Mouse (Mus musculus): Measurements from ENCODE around the gene Map2k1. TPM values are rescaled to one million over a fixed set of nuclear protein-coding genes. Genes with fewer than 3 reads are reported as not detected.
"Not testable (repeated sequence)": the region's sequence is repeated elsewhere in the genome, so short reads cannot be mapped to it uniquely, and the experiment has no call there.

The Map2k1 gene
- polyA plus RNA-seq, 1 experiment from 2014 or later: 52.0 TPM

- not testable (repeated sequence) for H3K4me1 ChIP-seq (replicated peaks); H3K27ac ChIP-seq; H3K4me2 ChIP-seq; H3K36me3 ChIP-seq; H3K9me3 ChIP-seq; H3K9ac ChIP-seq; ATAC-seq (ENCODE audit: low FRiP score); H3K27me3 ChIP-seq; H3K4me3 ChIP-seq
- WGBS: 95% methylated on average over 8 of the region's 8 CpGs
These were observed 15.4 kb upstream of the Map2k1 start for GRCm38 (mm10) chr9:64268836-64269235.

DNA sequence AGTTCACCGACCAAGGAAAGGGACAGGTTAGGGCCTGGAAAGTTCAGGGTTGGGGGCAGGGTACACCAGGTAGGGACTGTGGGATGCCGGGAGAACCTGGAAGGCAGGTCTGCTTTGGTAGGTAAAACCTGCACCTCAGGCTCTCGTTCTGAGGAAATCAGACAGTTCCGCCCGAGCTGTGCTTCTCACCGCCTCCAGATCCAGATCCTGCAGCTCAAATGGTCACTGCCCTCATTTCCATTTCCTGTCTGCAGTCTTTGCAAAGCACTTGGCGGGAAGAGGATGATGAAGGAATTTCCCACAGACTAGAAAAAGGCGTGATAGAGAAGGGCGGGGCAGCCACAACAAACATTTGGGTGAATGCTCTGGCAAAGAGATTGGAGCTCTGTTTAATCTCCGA is 14.8 kb upstream of the Map2k1 start:
- Histone ChIP-seq H3K4me3 (no peak overlapping the region), H3K4me2 (no peak overlapping the region), H3K27me3 (no peaks in the 10 kb centered on the region), H3K36me3 (no peaks in the 10 kb centered on the region), H3K9ac (no peak overlapping the region), H3K4me1 (replicated peaks) (no peaks in the 10 kb centered on the region), H3K9me3 (no peaks in the 10 kb centered on the region), H3K27ac (no peak overlapping the region)
- WGBS: 92% methylated on average over 10 of the region's 10 CpGs
- no peak for ATAC-seq (ENCODE audit: low FRiP score)

- H3K4me2 ChIP-seq: no peak overlapping the region
- no peaks in the 10 kb centered on the region for H3K9me3 ChIP-seq
- no peaks in the 10 kb centered on the region for H3K36me3 ChIP-seq
- H3K9ac ChIP-seq: no peak overlapping the region
- no peak overlapping the region for H3K27ac ChIP-seq
- WGBS: 93% methylated on average over 1 of the region's 1 CpGs
- ATAC-seq (ENCODE audit: low FRiP score): no peak
- H3K27me3 ChIP-seq: no peaks in the 10 kb centered on the region
- H3K4me1 ChIP-seq (replicated peaks): no peaks in the 10 kb centered on the region
- no peak overlapping the region for H3K4me3 ChIP-seq
These were observed 13.8 kb upstream of the Map2k1 start for GRCm38 (mm10) chr9:64267231-64267630.

DNA sequence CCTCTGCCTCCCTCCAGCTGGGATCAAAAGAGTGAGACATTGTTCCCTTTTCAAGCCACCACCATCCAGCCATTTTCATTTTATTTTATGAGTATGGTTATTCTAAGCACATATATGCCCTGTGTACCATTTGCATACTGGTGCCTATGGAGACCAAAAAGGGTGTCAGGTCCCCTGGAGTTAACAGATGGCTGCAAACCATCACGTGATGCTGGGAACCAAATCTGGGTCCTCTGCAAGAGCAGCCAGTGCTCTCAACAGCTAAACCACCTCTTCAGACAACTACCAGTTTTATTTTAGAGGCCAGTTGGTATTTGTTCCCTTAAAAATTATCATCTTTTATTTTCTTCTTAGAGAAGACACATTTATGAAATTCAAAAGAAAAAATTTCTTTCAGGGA is 11.4 kb upstream of the Map2k1 start:
- no peak overlapping the region for H3K4me3 ChIP-seq
- H3K27me3 ChIP-seq: no peaks in the 10 kb centered on the region
- H3K4me1 ChIP-seq (replicated peaks): no peaks in the 10 kb centered on the region
- 61% methylated on average over 1 of the region's 1 CpGs for WGBS
- H3K36me3 ChIP-seq: no peaks in the 10 kb centered on the region
- H3K9me3 ChIP-seq: no peaks in the 10 kb centered on the region
- no peak overlapping the region for H3K27ac ChIP-seq
- no peak for ATAC-seq (ENCODE audit: low FRiP score)
- no peak overlapping the region for H3K9ac ChIP-seq
- H3K4me2 ChIP-seq: no peak overlapping the region

GRCm38 (mm10) chr9:64261023-64261422 is 7.6 kb upstream of the Map2k1 start:
- no peak for ATAC-seq (ENCODE audit: low FRiP score)
- no peaks in the 10 kb centered on the region for H3K4me1 ChIP-seq (replicated peaks)
- no peak overlapping the region for H3K4me2 ChIP-seq
- 92% methylated on average over 4 of the region's 4 CpGs for WGBS
- no peak overlapping the region for H3K27ac ChIP-seq
- H3K9ac ChIP-seq: no peak overlapping the region
- no peak overlapping the region for H3K4me3 ChIP-seq
- H3K36me3 ChIP-seq: no peaks in the 10 kb centered on the region
- no peaks in the 10 kb centered on the region for H3K27me3 ChIP-seq
- no peaks in the 10 kb centered on the region for H3K9me3 ChIP-seq

- Histone ChIP-seq H3K27ac (no peak overlapping the region), H3K4me3 (no peak overlapping the region), H3K9ac (no peak overlapping the region), H3K4me2 (no peak overlapping the region), H3K4me1 (replicated peaks) (no peaks in the 10 kb centered on the region), H3K36me3 (no peaks in the 10 kb centered on the region), H3K27me3 (no peaks in the 10 kb centered on the region), H3K9me3 (no peaks in the 10 kb centered on the region)
- WGBS: 87% methylated on average over 5 of the region's 5 CpGs
- ATAC-seq (ENCODE audit: low FRiP score): no peak
These were observed 6.5 kb upstream of the Map2k1 start for GRCm38 (mm10) chr9:64259906-64260305.

DNA sequence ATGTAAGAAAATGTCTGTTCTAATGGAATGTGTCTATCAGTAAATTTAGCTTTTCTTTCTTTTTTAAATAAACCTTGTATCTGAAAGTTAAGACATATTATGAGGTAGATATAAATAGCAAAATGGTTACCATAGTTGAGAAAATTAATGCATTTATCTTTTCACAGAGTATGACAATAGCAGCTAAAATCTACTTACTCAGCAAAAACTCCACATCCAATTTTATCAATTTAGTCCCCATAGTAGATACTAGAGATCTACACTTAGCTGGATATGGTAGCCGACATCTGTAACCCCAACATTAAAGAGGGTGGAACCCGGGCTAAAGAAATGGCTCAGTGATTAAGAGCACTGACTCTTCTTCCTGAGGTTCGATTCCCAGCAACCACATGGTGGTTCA is 2.8 kb upstream of the Map2k1 start:
- Histone ChIP-seq H3K4me1 (replicated peaks) (peaks cover 16% of the 10 kb centered on the region), H3K36me3 (no peaks in the 10 kb centered on the region), H3K9ac (no peak overlapping the region), H3K9me3 (no peaks in the 10 kb centered on the region), H3K27me3 (no peaks in the 10 kb centered on the region), H3K4me2 (no peak overlapping the region), H3K27ac (no peak overlapping the region), H3K4me3 (no peak overlapping the region)
- 94% methylated on average over 3 of the region's 3 CpGs for WGBS
- ATAC-seq (ENCODE audit: low FRiP score): no peak

DNA sequence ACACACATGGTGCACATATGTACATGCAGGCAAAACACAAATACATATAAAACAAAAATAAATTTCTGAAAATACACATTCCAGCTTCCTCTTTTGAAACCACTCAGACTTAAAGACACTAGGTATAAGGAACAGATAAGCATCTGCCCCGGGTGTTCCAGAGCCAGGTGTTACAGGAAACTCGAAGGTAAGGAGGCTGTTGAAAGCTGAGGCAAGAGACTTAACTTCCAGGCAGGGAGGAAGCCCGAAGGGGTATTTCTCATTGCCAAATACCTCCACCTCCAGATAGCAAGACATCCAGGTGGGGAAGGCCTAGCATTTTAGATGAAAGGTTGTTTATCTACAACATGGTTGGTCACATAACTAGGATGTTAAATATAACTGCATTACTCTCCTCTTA is 2.0 kb upstream of the Map2k1 start:
- H3K36me3 ChIP-seq: no peaks in the 10 kb centered on the region
- peaks cover 23% of the 10 kb centered on the region for H3K4me1 ChIP-seq (replicated peaks)
- no peak for ATAC-seq (ENCODE audit: low FRiP score)
- no peaks in the 10 kb centered on the region for H3K9me3 ChIP-seq
- no peak overlapping the region for H3K4me3 ChIP-seq
- WGBS: 91% methylated on average over 3 of the region's 3 CpGs
- no peak overlapping the region for H3K27ac ChIP-seq
- no peaks in the 10 kb centered on the region for H3K27me3 ChIP-seq
- no peak overlapping the region for H3K4me2 ChIP-seq
- no peak overlapping the region for H3K9ac ChIP-seq

- Histone ChIP-seq H3K9ac (peak overlapping the region; percentile 90), H3K4me3 (peak overlapping the region; percentile 92), H3K36me3 (peaks cover 3% of the 10 kb centered on the region), H3K4me2 (peak overlapping the region; percentile 88), H3K27me3 (no peaks in the 10 kb centered on the region), H3K27ac (peak overlapping the region; percentile 91), H3K4me1 (replicated peaks) (peaks cover 27% of the 10 kb centered on the region), H3K9me3 (no peaks in the 10 kb centered on the region)
- no peak for ATAC-seq (ENCODE audit: low FRiP score)
- WGBS: under 1% methylated on average over 16 of the region's 16 CpGs
These were observed 825 bp downstream of the Map2k1 start for GRCm38 (mm10) chr9:64252591-64253020.

GRCm38 (mm10) chr9:64250111-64250730 is 3.2 kb downstream of the Map2k1 start:
- peaks cover 27% of the 10 kb centered on the region for H3K4me1 ChIP-seq (replicated peaks)

GRCm38 (mm10) chr9:64249371-64249770 is 4.1 kb downstream of the Map2k1 start:
- H3K4me2 ChIP-seq: no peak overlapping the region
- 89% methylated on average over 1 of the region's 1 CpGs for WGBS
- H3K27me3 ChIP-seq: no peaks in the 10 kb centered on the region
- no peaks in the 10 kb centered on the region for H3K9me3 ChIP-seq
- ATAC-seq (ENCODE audit: low FRiP score): no peak
- no peak overlapping the region for H3K4me3 ChIP-seq
- no peak overlapping the region for H3K27ac ChIP-seq
- no peak overlapping the region for H3K9ac ChIP-seq
- H3K4me1 ChIP-seq (replicated peaks): peaks cover 27% of the 10 kb centered on the region
- peaks cover 3% of the 10 kb centered on the region for H3K36me3 ChIP-seq

More at GRCm38 (mm10) chr9:64250111-64250730, 3.2 kb downstream of the Map2k1 start:
- no peak overlapping the region for H3K9ac ChIP-seq
- no peak overlapping the region for H3K4me2 ChIP-seq
- H3K27me3 ChIP-seq: no peaks in the 10 kb centered on the region
- no peak for ATAC-seq (ENCODE audit: low FRiP score)
- no peaks in the 10 kb centered on the region for H3K9me3 ChIP-seq
- peaks cover 3% of the 10 kb centered on the region for H3K36me3 ChIP-seq
- H3K27ac ChIP-seq: no peak overlapping the region
- H3K4me3 ChIP-seq: no peak overlapping the region

DNA sequence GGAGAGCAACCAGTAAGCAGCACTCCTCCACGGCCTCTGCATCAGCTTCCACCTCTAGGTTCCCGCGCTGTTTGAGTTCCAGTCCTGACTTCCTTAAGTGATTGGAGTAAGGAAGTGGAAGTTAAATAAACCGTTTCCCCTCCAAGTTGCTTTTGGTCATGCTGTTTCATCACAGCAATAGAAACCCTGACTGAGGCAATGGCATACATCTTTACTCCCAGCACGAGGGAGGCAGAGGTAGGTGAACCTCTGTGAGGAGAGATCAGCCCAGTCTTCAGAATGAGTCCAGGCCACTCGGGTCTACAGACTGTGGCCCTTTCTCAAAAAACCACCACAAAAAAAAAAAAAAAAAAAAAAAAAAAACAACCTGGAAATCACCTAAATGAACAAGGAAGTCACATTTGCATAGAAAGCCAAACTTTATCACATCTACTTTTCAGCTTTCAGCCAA is 11.0 kb downstream of the Map2k1 start:
- Histone ChIP-seq H3K4me3 (no peak overlapping the region), H3K9ac (no peak overlapping the region), H3K4me1 (replicated peaks) (peaks cover 10% of the 10 kb centered on the region), H3K27me3 (no peaks in the 10 kb centered on the region), H3K27ac (no peak overlapping the region), H3K36me3 (no peaks in the 10 kb centered on the region), H3K9me3 (no peaks in the 10 kb centered on the region), H3K4me2 (no peak overlapping the region)
- ATAC-seq (ENCODE audit: low FRiP score): no peak
- WGBS: 79% methylated on average over 6 of the region's 6 CpGs

GRCm38 (mm10) chr9:64240681-64241080 is 12.8 kb downstream of the Map2k1 start:
- H3K9ac ChIP-seq: no peak overlapping the region
- no peak overlapping the region for H3K4me3 ChIP-seq
- 48% methylated on average over 8 of the region's 8 CpGs for WGBS
- no peak overlapping the region for H3K4me2 ChIP-seq
- no peaks in the 10 kb centered on the region for H3K9me3 ChIP-seq
- H3K4me1 ChIP-seq (replicated peaks): peaks cover 10% of the 10 kb centered on the region
- no peaks in the 10 kb centered on the region for H3K27me3 ChIP-seq
- ATAC-seq (ENCODE audit: low FRiP score): no peak
- no peaks in the 10 kb centered on the region for H3K36me3 ChIP-seq
- no peak overlapping the region for H3K27ac ChIP-seq
